8 mouse cellular contexts compared by ENCODE assay signal in genomic region chr2:147012623-147013184, GRCm38 (mm10). TPM values are rescaled to one million over a fixed set of nuclear protein-coding genes. Genes with fewer than 3 reads are reported as not detected.
A peak's percentile ranks its signal among the peaks of the same experiment; 100 is the strongest.
DNase-seq lines count a peak whose midpoint lies in the region; ATAC-seq and TF ChIP-seq lines count a peak whose summit lies in the region.

TSS of gene Xrn2 (plus strand) at chr2:147012996.

- H3K27ac ChIP-seq in bone marrow macrophage, adult 2 months (ENCODE audit: insufficient read depth, low read depth, low read length) = peak within 1 kb of the TSS; percentile 100
- H3K27ac ChIP-seq in embryonic fibroblast, embryonic 13.5 days (ENCODE audit: insufficient read depth, low read length) = peak within 1 kb of the TSS; percentile 97
- H3K27ac ChIP-seq in kidney, embryonic 14.5 days (ENCODE audit: low read depth, low read length) = peak within 1 kb of the TSS; percentile 97
- peak within 1 kb of the TSS; percentile 99 for H3K27ac ChIP-seq in limb, embryonic 15.5 days

- ATAC-seq in kidney, embryonic 14.5 days (ENCODE audit: low FRiP score, low TSS enrichment) = peak; percentile 95
- ATAC-seq in limb, embryonic 15.5 days (ENCODE audit: insufficient number of reproducible peaks, low FRiP score, low TSS enrichment, low read depth) = peak; percentile 94

- H3K4me1 ChIP-seq in bone marrow macrophage, adult 2 months (ENCODE audit: control insufficient read depth, insufficient read depth, low read length) = peaks cover 25% of the 10 kb centered on the region
- H3K4me1 ChIP-seq in embryonic fibroblast, embryonic 13.5 days (ENCODE audit: control insufficient read depth, insufficient read depth, low read length) = peaks cover 2% of the 10 kb centered on the region; the same call in 1 of the 2 replicates
- peaks cover 10% of the 10 kb centered on the region for H3K4me1 ChIP-seq in kidney, embryonic 14.5 days (ENCODE audit: control insufficient read depth, insufficient read depth, low read length)
- peaks cover 11% of the 10 kb centered on the region for H3K4me1 ChIP-seq in limb, embryonic 15.5 days

- WGBS in kidney, embryonic 14.5 days = under 1% methylated on average over 37 of the region's 37 CpGs
- under 1% methylated on average over 37 of the region's 37 CpGs for WGBS in limb, embryonic 15.5 days

- 0 out of 2 replicates have a peak, but pooled peaks have one; percentile 36 for TF ChIP-seq POLR2A in bone marrow macrophage, adult 2 months (IDR thresholded peaks at IDR 0.05; ENCODE audit: borderline replicate concordance, low read depth, low read length)
- TF ChIP-seq POLR2A in embryonic fibroblast, embryonic 13.5 days (IDR thresholded peaks at IDR 0.05; ENCODE audit: low read depth, low read length) = peak; percentile 67

- TF ChIP-seq CTCF in bone marrow macrophage, adult 2 months (IDR thresholded peaks at IDR 0.05; ENCODE audit: low read depth, low read length) = no peak
- no peak for TF ChIP-seq CTCF in embryonic fibroblast, embryonic 13.5 days (IDR thresholded peaks at IDR 0.05; ENCODE audit: borderline replicate concordance, insufficient read depth, low read length)

- no peaks in the 10 kb centered on the region for H3K27me3 ChIP-seq in kidney, embryonic 14.5 days (ENCODE audit: control insufficient read depth, insufficient read depth, low read length)
- no peaks in the 10 kb centered on the region for H3K27me3 ChIP-seq in limb, embryonic 15.5 days

- H3K9me3 ChIP-seq in kidney, embryonic 14.5 days (ENCODE audit: control insufficient read depth, low read length) = no peaks in the 10 kb centered on the region
- H3K9me3 ChIP-seq in limb, embryonic 15.5 days = no peaks in the 10 kb centered on the region

- H3K36me3 ChIP-seq in kidney, embryonic 14.5 days (ENCODE audit: control insufficient read depth, insufficient read depth, low read length) = no peaks in the 10 kb centered on the region
- 0 out of 2 replicates have a peak, but pooled peaks cover 4% of the 10 kb centered on the region for H3K36me3 ChIP-seq in limb, embryonic 15.5 days

- peak within 1 kb of the TSS; percentile 78 for H3K9ac ChIP-seq in kidney, embryonic 14.5 days (ENCODE audit: low read depth, low read length)
- peak within 1 kb of the TSS; percentile 82 for H3K9ac ChIP-seq in limb, embryonic 15.5 days

- peak; percentile 98 for DNase-seq in A20 (ENCODE audit: low read depth, low spot score)
- DNase-seq in heart, adult 9 months (ENCODE audit: low spot score in 2 of 2) = peak; percentile 94 to 95
- peak; percentile 89 to 96 for DNase-seq in monocyte, adult 2 months (ENCODE audit: low read depth in 1 of 2, low spot score in 2 of 2)
- peak; percentile 94 to 96 for DNase-seq in spleen, postnatal 36 days (ENCODE audit: low spot score in 2 of 2)

- peak within 1 kb of the TSS; percentile 99 for H3K4me3 ChIP-seq in bone marrow macrophage, adult 2 months (ENCODE audit: insufficient read depth, low read length)
- H3K4me3 ChIP-seq in embryonic fibroblast, embryonic 13.5 days (ENCODE audit: insufficient read depth, low read length) = peak within 1 kb of the TSS; percentile 94
- H3K4me3 ChIP-seq in kidney, embryonic 14.5 days (ENCODE audit: low read length) = peak within 1 kb of the TSS; percentile 86
- H3K4me3 ChIP-seq in limb, embryonic 15.5 days = peak within 1 kb of the TSS; percentile 96

- peak within 1 kb of the TSS; percentile 63 for H3K4me2 ChIP-seq in kidney, embryonic 14.5 days (replicated peaks; ENCODE audit: low read depth, low read length)
- peak within 1 kb of the TSS; percentile 57 for H3K4me2 ChIP-seq in limb, embryonic 15.5 days

RNA-seq across cellular contexts. Expression of gene Xrn2, which starts in this region (rescaled TPM):
- 73.7 and 78.8 TPM in 2 replicates for polyA plus RNA-seq in bone marrow macrophage, adult 2 months (2012; ENCODE audit: insufficient read depth, insufficient read length, missing spikeins)
- 88.1 and 105 TPM in 2 replicates for polyA plus RNA-seq in embryonic fibroblast, embryonic 13.5 days (2011; ENCODE audit: insufficient read length, low read depth, missing spikeins)
- 83.9 and 105 TPM in 2 replicates for polyA plus RNA-seq in kidney, embryonic 14.5 days (2014; fragmentation: Nextera tagmentation; extraction: Ambion mirVana)
- polyA plus RNA-seq in limb, embryonic 15.5 days (2015; fragmentation: Nextera tagmentation; extraction: Ambion mirVana) = 61.1 and 62.9 TPM in 2 replicates

Comparison
In these comparisons a context has a peak if more than half of its experiments do, and no peak if none do; other contexts are left out.
1. Peak in every context shown above with its lines: DNase-seq, ATAC-seq, H3K4me3 ChIP-seq and H3K27ac ChIP-seq.